Mouse (Mus musculus) embryonic facial prominence, embryonic 15.5 days (tissue): ENCODE results near the gene Ccdc190. TPM values are rescaled to one million over a fixed set of nuclear protein-coding genes. Genes with fewer than 3 reads are reported as not detected.

ENCODE experiments used
- ATAC-seq: fragments of 200-750 bp; cut with Nextera tagmentation; 2 replicates; pipeline ENCODE4 v1.8.0; 2017; ENCODE audit warnings: low read depth, moderate TSS enrichment; ENCODE audit not compliant: insufficient number of reproducible peaks, low FRiP score, low TSS enrichment
- H3K27ac ChIP-seq: fragments of 300-500 bp; sonication (generic); replicated peaks from 2 replicates; pipeline ENCODE4 v1.5.1; 2015; ENCODE audit warnings: mild to moderate bottlenecking, inconsistent platforms
- H3K27me3 ChIP-seq: fragments of 300-500 bp; sonication (generic); 2 replicates; pipeline ENCODE4 v1.6.1; 2015; ENCODE audit warnings: inconsistent platforms
- H3K36me3 ChIP-seq: fragments of 300-500 bp; sonication (generic); 2 replicates; pipeline ENCODE4 v1.6.1; 2015; ENCODE audit warnings: mild to moderate bottlenecking, inconsistent platforms
- H3K4me1 ChIP-seq: fragments of 300-500 bp; sonication (generic); 2 replicates; pipeline ENCODE4 v1.6.1; 2015; ENCODE audit warnings: inconsistent platforms
- H3K4me2 ChIP-seq: fragments of 300-500 bp; sonication (generic); replicated peaks from 2 replicates; pipeline ENCODE4 v1.6.1; 2015; ENCODE audit warnings: mild to moderate bottlenecking, inconsistent platforms
- H3K4me3 ChIP-seq: fragments of 300-500 bp; sonication (generic); replicated peaks from 2 replicates; pipeline ENCODE4 v1.5.1; 2015; ENCODE audit warnings: mild to moderate bottlenecking, inconsistent platforms
- H3K9ac ChIP-seq: fragments of 300-500 bp; sonication (generic); 2 replicates; pipeline ENCODE4 v1.6.1; 2015; ENCODE audit warnings: inconsistent platforms
- H3K9me3 ChIP-seq: fragments of 300-500 bp; sonication (generic); replicated peaks from 2 replicates; pipeline ENCODE4 v1.6.1; 2016; ENCODE audit warnings: inconsistent platforms
- WGBS: fragments of 180-500 bp; shearing (Covaris S2); methylation state at CpG from one replicate; pipeline ENCODE4 v1.1.7; 2015; 5-methylcytosine and 5-hydroxymethylcytosine counted together
- polyA plus RNA-seq: library from polyadenylated mRNA; unstranded; fragments of >200 nt; fragmentation: Nextera tagmentation; extraction: Ambion mirVana; gene quantifications from 2 replicates; pipeline ENCODE4 v1.2.1, GENCODE M21; 2015

Gene Ccdc190
- 0.60 and 0.71 TPM in 2 replicates for polyA plus RNA-seq

DNA sequence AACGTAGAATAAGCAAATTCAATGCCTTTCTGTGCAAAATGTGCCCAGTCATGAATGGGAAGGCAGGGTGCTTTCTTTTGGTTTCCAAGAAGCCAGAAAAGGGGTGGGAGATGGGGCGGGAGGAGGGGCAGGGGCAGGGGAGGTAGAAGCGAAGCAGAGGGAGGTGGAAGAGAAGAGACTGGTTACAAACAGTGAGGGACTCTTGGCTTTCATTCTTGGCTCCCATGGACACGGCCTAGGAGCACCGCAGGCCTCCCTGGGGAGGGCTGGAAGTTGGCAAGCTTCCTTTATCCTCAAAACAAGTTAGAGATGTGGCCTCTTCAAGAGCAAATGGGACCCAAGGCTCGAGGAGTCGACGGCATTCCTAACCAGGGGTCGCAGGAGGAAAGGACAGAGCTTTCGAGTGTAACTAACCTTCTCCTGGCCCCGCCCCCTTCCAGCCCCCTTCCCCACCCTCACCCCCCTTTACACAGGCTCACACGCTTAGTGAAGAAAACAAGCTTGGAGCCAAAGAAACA, at the start of gene Ccdc190:
Ccdc190 (plus strand) TSS at position 195 of the 518 bp plus-strand sequence.
- no peak within 1 kb of the TSS for H3K9ac ChIP-seq
- ATAC-seq, result no peak
- no peaks in the 10 kb centered on the region for H3K9me3 ChIP-seq
- 17% methylated on average over 12 of the region's 12 CpGs for WGBS
- H3K27ac ChIP-seq, result no peak within 1 kb of the TSS; the same call in 1 of the 2 replicates
- no peaks in the 10 kb centered on the region for H3K27me3 ChIP-seq
- no peaks in the 10 kb centered on the region for H3K4me1 ChIP-seq
- no peaks in the 10 kb centered on the region for H3K36me3 ChIP-seq
- H3K4me3 ChIP-seq, result no peak within 1 kb of the TSS
- H3K4me2 ChIP-seq, result peak within 1 kb of the TSS; percentile 21

DNA sequence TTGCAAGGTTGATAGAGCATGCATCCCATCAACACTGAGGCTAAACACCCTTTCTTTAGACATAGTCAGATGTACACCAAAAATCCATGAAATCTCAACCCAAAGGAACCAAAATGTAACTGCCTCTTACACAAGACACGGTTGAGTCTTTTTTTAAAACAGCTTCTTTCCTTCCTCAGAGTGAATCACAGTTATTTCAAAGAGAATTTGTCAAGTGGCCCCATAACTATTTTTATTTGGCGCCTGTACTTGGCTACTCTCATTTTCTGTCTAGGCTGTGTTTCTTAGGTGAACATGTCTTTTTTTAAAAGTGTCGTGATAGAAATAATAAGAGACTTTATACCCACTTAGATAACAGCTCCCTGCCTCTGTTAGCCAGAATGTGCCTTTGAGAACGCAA, 49.4 kb upstream of the Ccdc190 start:
- H3K4me2 ChIP-seq, result no peak overlapping the region
- ATAC-seq, result no peak
- H3K27ac ChIP-seq, result no peak overlapping the region
- no peaks in the 10 kb centered on the region for H3K9me3 ChIP-seq
- no peaks in the 10 kb centered on the region for H3K4me1 ChIP-seq
- H3K4me3 ChIP-seq, result no peak overlapping the region
- no peaks in the 10 kb centered on the region for H3K36me3 ChIP-seq
- no peaks in the 10 kb centered on the region for H3K27me3 ChIP-seq
- WGBS, result 86% methylated on average over 4 of the region's 4 CpGs
- H3K9ac ChIP-seq, result no peak overlapping the region

DNA sequence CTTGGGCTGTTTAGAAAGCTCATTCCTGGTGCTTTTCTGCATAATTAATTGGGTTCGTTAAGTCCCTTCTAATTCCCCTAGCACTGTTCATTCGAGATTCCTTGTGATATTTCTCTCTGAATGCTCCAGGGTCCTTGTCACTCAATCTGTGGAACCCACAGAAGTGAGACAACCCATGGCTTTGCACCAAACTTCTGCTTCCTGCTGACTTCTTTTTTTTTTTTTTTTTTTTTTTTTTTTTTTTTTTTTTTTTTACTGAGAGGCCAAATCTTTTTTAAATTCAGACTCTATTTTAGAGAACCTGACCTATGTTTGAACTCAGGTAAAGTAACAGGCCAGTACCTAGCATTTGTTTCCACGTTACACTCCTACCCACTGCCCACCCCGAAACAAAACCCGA, 48.3 kb upstream of the Ccdc190 start:
- WGBS, result 87% methylated on average over 5 of the region's 5 CpGs
- no peak for ATAC-seq
- Histone ChIP-seq H3K9ac (no peak overlapping the region), H3K4me3 (no peak overlapping the region), H3K36me3 (no peaks in the 10 kb centered on the region), H3K27me3 (no peaks in the 10 kb centered on the region), H3K27ac (no peak overlapping the region), H3K9me3 (no peaks in the 10 kb centered on the region), H3K4me1 (no peaks in the 10 kb centered on the region), H3K4me2 (no peak overlapping the region)

- 53% methylated on average over 5 of the region's 5 CpGs for WGBS
- H3K36me3 ChIP-seq, result no peaks in the 10 kb centered on the region
- no peak overlapping the region for H3K9ac ChIP-seq
- H3K27me3 ChIP-seq, result no peaks in the 10 kb centered on the region
- no peak overlapping the region for H3K4me3 ChIP-seq
- H3K4me2 ChIP-seq, result no peak overlapping the region
- ATAC-seq, result no peak
- no peaks in the 10 kb centered on the region for H3K9me3 ChIP-seq
- H3K27ac ChIP-seq, result no peak overlapping the region
- no peaks in the 10 kb centered on the region for H3K4me1 ChIP-seq
Measured at GRCm38 (mm10) chr1:169883081-169883565, 45.3 kb upstream of the Ccdc190 start.

GRCm38 (mm10) chr1:169889250-169889649, 39.2 kb upstream of the Ccdc190 start:
- H3K4me3 ChIP-seq, result no peak overlapping the region
- no peaks in the 10 kb centered on the region for H3K36me3 ChIP-seq
- H3K9me3 ChIP-seq, result 0 out of 2 replicates have a peak, but pooled peaks cover 3% of the 10 kb centered on the region
- H3K4me1 ChIP-seq, result no peaks in the 10 kb centered on the region
- ATAC-seq, result no peak
- no peak overlapping the region for H3K9ac ChIP-seq
- H3K27me3 ChIP-seq, result no peaks in the 10 kb centered on the region
- no peak overlapping the region for H3K4me2 ChIP-seq
- no peak overlapping the region for H3K27ac ChIP-seq
- WGBS, result 74% methylated on average over 2 of the region's 2 CpGs

- H3K9me3 ChIP-seq, result 0 out of 2 replicates have a peak, but pooled peaks cover 3% of the 10 kb centered on the region
- H3K27ac ChIP-seq, result no peak overlapping the region
- H3K4me3 ChIP-seq, result no peak overlapping the region
- no peak overlapping the region for H3K4me2 ChIP-seq
- no peaks in the 10 kb centered on the region for H3K4me1 ChIP-seq
- no peaks in the 10 kb centered on the region for H3K36me3 ChIP-seq
- ATAC-seq, result no peak
- WGBS, result 82% methylated on average over 2 of the region's 2 CpGs
- no peaks in the 10 kb centered on the region for H3K27me3 ChIP-seq
- no peak overlapping the region for H3K9ac ChIP-seq
Measured at GRCm38 (mm10) chr1:169893976-169894375, 34.5 kb upstream of the Ccdc190 start.

DNA sequence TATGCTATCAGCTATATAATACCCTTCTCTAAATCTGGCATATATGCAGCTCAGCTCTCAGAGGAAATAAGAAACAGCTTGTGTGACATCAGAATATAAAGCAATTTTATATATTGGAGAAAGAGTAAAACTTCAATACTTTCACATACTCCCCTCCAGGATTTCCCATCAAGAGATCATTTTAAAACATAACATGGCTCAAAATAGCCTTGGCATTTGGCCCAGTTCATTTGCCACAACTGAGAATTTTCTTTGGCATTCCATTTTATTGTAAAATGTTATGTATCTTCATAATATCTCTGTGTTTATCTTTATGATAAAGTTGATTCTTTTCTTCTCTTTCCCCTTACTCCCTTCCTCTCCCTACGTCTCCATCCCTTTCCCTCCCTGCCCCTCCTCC, 32.8 kb upstream of the Ccdc190 start:
- no peak overlapping the region for H3K27ac ChIP-seq
- H3K4me1 ChIP-seq, result no peaks in the 10 kb centered on the region
- WGBS, result 52% methylated on average over 1 of the region's 1 CpGs

GRCm38 (mm10) chr1:169897916-169898315, 30.5 kb upstream of the Ccdc190 start:
- H3K4me3 ChIP-seq, result no peak overlapping the region
- H3K4me1 ChIP-seq, result no peaks in the 10 kb centered on the region
- H3K27me3 ChIP-seq, result no peaks in the 10 kb centered on the region
- no peaks in the 10 kb centered on the region for H3K36me3 ChIP-seq
- H3K27ac ChIP-seq, result no peak overlapping the region
- 56% methylated on average over 1 of the region's 1 CpGs for WGBS
- no peaks in the 10 kb centered on the region for H3K9me3 ChIP-seq
- ATAC-seq, result no peak
- no peak overlapping the region for H3K9ac ChIP-seq
- no peak overlapping the region for H3K4me2 ChIP-seq

More for the DNA sequence above, 32.8 kb upstream of the Ccdc190 start:
- no peak overlapping the region for H3K4me3 ChIP-seq
- no peak overlapping the region for H3K9ac ChIP-seq
- H3K27me3 ChIP-seq, result no peaks in the 10 kb centered on the region
- ATAC-seq, result no peak
- H3K4me2 ChIP-seq, result no peak overlapping the region
- H3K9me3 ChIP-seq, result no peaks in the 10 kb centered on the region
- no peaks in the 10 kb centered on the region for H3K36me3 ChIP-seq

- no peak for ATAC-seq
- Histone ChIP-seq H3K4me2 (no peak overlapping the region), H3K36me3 (no peaks in the 10 kb centered on the region), H3K27ac (no peak overlapping the region), H3K4me1 (no peaks in the 10 kb centered on the region), H3K9ac (no peak overlapping the region), H3K9me3 (no peaks in the 10 kb centered on the region), H3K4me3 (no peak overlapping the region), H3K27me3 (no peaks in the 10 kb centered on the region)
- 63% methylated on average over 7 of the region's 7 CpGs for WGBS
Measured at GRCm38 (mm10) chr1:169898607-169899006, 29.8 kb upstream of the Ccdc190 start.

DNA sequence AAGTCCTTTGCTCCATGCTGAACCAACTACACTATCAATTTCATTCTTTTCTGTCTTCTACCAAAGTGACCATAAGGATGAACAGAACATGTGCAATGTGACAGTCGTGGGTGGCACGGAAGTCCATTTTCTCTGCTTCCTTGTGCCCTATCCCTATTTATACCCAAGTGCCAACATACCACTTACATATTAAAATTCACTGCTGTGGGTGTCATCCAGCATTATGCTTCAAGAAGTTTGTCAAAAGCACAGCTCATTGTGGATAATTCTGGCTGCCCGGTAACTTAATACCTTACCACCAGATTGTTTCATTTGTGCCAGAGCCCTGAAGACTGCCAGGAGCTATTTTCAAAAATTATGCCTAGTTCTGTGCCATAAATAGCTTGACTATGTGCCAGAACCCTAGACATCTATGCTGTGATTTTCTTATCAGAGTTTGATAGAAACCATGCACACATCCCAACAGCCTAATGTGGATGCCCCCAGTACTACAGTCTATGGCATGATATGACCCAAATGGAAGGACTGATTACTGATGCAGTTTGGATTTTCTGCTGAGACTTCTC, 27.6 kb upstream of the Ccdc190 start:
- no peak overlapping the region for H3K4me3 ChIP-seq
- H3K4me2 ChIP-seq, result no peak overlapping the region
- H3K27me3 ChIP-seq, result no peaks in the 10 kb centered on the region
- H3K9ac ChIP-seq, result no peak overlapping the region
- ATAC-seq, result no peak
- H3K4me1 ChIP-seq, result no peaks in the 10 kb centered on the region
- H3K9me3 ChIP-seq, result no peaks in the 10 kb centered on the region
- no peak overlapping the region for H3K27ac ChIP-seq
- no peaks in the 10 kb centered on the region for H3K36me3 ChIP-seq
- 71% methylated on average over 3 of the region's 3 CpGs for WGBS

DNA sequence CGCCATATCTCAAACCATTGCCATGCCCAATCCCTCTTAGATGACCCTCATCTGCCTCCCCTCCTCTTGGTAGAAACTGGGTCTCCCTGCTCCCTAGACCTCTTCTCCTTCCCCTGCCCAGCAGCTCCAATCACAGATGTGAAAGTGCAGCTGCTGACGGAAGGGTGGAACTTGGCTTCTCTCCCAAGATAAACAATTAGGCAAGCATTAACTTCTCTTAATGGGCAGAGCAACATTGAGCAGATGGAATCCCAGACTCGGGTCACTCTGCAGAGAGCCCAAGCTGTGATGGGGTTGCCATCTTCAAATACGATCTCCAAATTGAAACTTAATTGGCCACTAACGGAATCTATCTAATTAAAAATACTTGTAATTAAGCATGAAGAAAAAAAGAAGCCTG, 19.3 kb upstream of the Ccdc190 start:
- Histone ChIP-seq H3K4me3 (no peak overlapping the region), H3K9me3 (no peaks in the 10 kb centered on the region), H3K4me2 (no peak overlapping the region), H3K36me3 (no peaks in the 10 kb centered on the region), H3K27me3 (no peaks in the 10 kb centered on the region), H3K4me1 (peaks cover 4% of the 10 kb centered on the region; the same call in 1 of the 2 replicates), H3K9ac (no peak overlapping the region), H3K27ac (no peak overlapping the region)
- 81% methylated on average over 5 of the region's 5 CpGs for WGBS
- no peak for ATAC-seq

DNA sequence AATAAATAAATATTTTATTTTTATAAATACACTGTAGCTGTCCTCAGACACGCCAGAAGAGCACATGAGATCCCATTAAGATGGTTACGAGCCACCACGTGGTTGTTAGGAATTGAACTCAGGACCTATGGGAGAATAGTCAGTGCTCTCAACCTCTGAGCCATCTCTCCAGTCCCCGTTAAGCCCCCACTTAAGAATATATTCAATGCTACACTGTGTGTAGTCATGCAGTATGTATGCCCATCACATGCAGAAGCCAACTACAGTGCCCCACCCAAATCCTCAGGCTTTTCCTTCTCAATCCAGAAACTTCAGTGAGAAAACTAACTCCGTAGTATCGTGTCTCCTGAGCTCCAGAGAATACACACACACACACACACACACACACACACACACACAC, 18.8 kb upstream of the Ccdc190 start:
- H3K4me1 ChIP-seq, result peaks cover 4% of the 10 kb centered on the region; the same call in 1 of the 2 replicates
- no peaks in the 10 kb centered on the region for H3K36me3 ChIP-seq
- 91% methylated on average over 6 of the region's 6 CpGs for WGBS
- H3K27ac ChIP-seq, result no peak overlapping the region
- H3K27me3 ChIP-seq, result no peaks in the 10 kb centered on the region
- no peak overlapping the region for H3K9ac ChIP-seq
- no peaks in the 10 kb centered on the region for H3K9me3 ChIP-seq
- H3K4me3 ChIP-seq, result no peak overlapping the region
- no peak overlapping the region for H3K4me2 ChIP-seq
- ATAC-seq, result no peak
